16 mouse cellular contexts compared by ENCODE assay signal in genomic region chr12:24584835-24585234, GRCm38 (mm10). TPM values are rescaled to one million over a fixed set of nuclear protein-coding genes. Genes with fewer than 3 reads are reported as not detected.
DNase-seq lines count a peak whose midpoint lies in the region; ATAC-seq and TF ChIP-seq lines count a peak whose summit lies in the region.
"Had no signal": no experiment of that assay in that cellular context is flagged by ENCODE, and none has a peak within 500 bp of the region (broad histone marks: within the 10 kb centered on the region; RNA-seq: fewer than 3 reads in every experiment).

No protein-coding gene starts in this region.

- H3K4me2 ChIP-seq in hindbrain, postnatal 0 days (ENCODE audit: low read depth, low read length) = no peak overlapping the region
- no peak overlapping the region for H3K4me2 ChIP-seq in hindbrain, embryonic 12.5 days (replicated peaks)
- H3K4me2 ChIP-seq in kidney, embryonic 14.5 days (replicated peaks; ENCODE audit: low read depth, low read length) = no peak overlapping the region
- H3K4me2 ChIP-seq: intestine, embryonic 15.5 days; liver, embryonic 12.5 days; neural tube, embryonic 15.5 days had no signal

- WGBS in hindbrain, postnatal 0 days = 57% methylated on average over 8 of the region's 8 CpGs
- 88% methylated on average over 8 of the region's 8 CpGs for WGBS in hindbrain, embryonic 12.5 days
- WGBS in kidney, embryonic 14.5 days = 90% methylated on average over 8 of the region's 8 CpGs

- TF ChIP-seq CTCF in hindbrain, postnatal 0 days (IDR thresholded peaks at IDR 0.05; ENCODE audit: low read depth) = no peak

- H3K27ac ChIP-seq in hindbrain, postnatal 0 days = no peak overlapping the region
- H3K27ac ChIP-seq in hindbrain, embryonic 12.5 days = no peak overlapping the region
- H3K27ac ChIP-seq in kidney, embryonic 14.5 days (ENCODE audit: low read depth, low read length) = no peak overlapping the region
- H3K27ac ChIP-seq: intestine, embryonic 15.5 days; liver, embryonic 12.5 days; neural tube, embryonic 15.5 days had no signal

- H3K4me1 ChIP-seq in hindbrain, postnatal 0 days (ENCODE audit: insufficient read depth, low read length) = 0 out of 2 replicates have a peak, but pooled peaks cover 4% of the 10 kb centered on the region
- peaks cover 3% of the 10 kb centered on the region; the same call in 1 of the 2 replicates for H3K4me1 ChIP-seq in hindbrain, embryonic 12.5 days
- no peaks in the 10 kb centered on the region for H3K4me1 ChIP-seq in kidney, embryonic 14.5 days (ENCODE audit: control insufficient read depth, insufficient read depth, low read length)
- H3K4me1 ChIP-seq: intestine, embryonic 15.5 days; neural tube, embryonic 15.5 days had no signal

- H3K4me3 ChIP-seq in hindbrain, postnatal 0 days (ENCODE audit: low read length) = no peak overlapping the region
- H3K4me3 ChIP-seq in hindbrain, embryonic 12.5 days = no peak overlapping the region
- H3K4me3 ChIP-seq in kidney, embryonic 14.5 days (ENCODE audit: low read length) = no peak overlapping the region
- H3K4me3 ChIP-seq: intestine, embryonic 15.5 days; liver, embryonic 12.5 days; neural tube, embryonic 15.5 days had no signal

- no peak overlapping the region for H3K9ac ChIP-seq in hindbrain, postnatal 0 days (replicated peaks; ENCODE audit: low read length)
- H3K9ac ChIP-seq in hindbrain, embryonic 12.5 days = no peak overlapping the region
- no peak overlapping the region for H3K9ac ChIP-seq in kidney, embryonic 14.5 days (ENCODE audit: low read depth, low read length)
- H3K9ac ChIP-seq: intestine, embryonic 15.5 days; liver, embryonic 12.5 days; neural tube, embryonic 15.5 days had no signal

- H3K27me3 ChIP-seq in hindbrain, postnatal 0 days (ENCODE audit: insufficient read depth, low read length) = no peaks in the 10 kb centered on the region
- H3K27me3 ChIP-seq in hindbrain, embryonic 12.5 days = no peaks in the 10 kb centered on the region
- no peaks in the 10 kb centered on the region for H3K27me3 ChIP-seq in kidney, embryonic 14.5 days (ENCODE audit: control insufficient read depth, insufficient read depth, low read length)
- H3K27me3 ChIP-seq: intestine, embryonic 15.5 days; liver, embryonic 12.5 days; neural tube, embryonic 15.5 days had no signal

- ATAC-seq in frontal cortex, adult (ENCODE audit: low TSS enrichment) = peak; percentile 58; the same call in 1 of the 2 replicates
- ATAC-seq in hindbrain, postnatal 0 days = peak; percentile 60; the same call in 1 of the 2 replicates
- ATAC-seq in hindbrain, embryonic 12.5 days (ENCODE audit: low FRiP score) = no peak
- ATAC-seq in kidney, embryonic 14.5 days (ENCODE audit: low FRiP score, low TSS enrichment) = no peak
- ATAC-seq: intestine, embryonic 15.5 days; liver, embryonic 12.5 days had no signal

- no peak for DNase-seq in frontal cortex, postnatal 25 days (ENCODE audit: low spot score in 2 of 2)
- peak; percentile 50 for DNase-seq in hindbrain, postnatal 0 days (ENCODE audit: low spot score)
- DNase-seq in Muller cell, postnatal 12 days (ENCODE audit: inconsistent ontology term) = peak; percentile 48
- peak; percentile 26 to 40 for DNase-seq in frontal cortex, adult 2 months (ENCODE audit: extremely low spot score in 1 of 2, low spot score in 1 of 2)
- DNase-seq: adrenal gland, postnatal 14 days; kidney, postnatal 10 days; lung, postnatal 10 days; retina, postnatal 1 day; thymus, adult 18-20 months had no signal

- H3K36me3 ChIP-seq in hindbrain, postnatal 0 days (ENCODE audit: insufficient read depth, low read length) = no peaks in the 10 kb centered on the region
- no peaks in the 10 kb centered on the region for H3K36me3 ChIP-seq in hindbrain, embryonic 12.5 days
- no peaks in the 10 kb centered on the region; the same call in 1 of the 2 replicates for H3K36me3 ChIP-seq in kidney, embryonic 14.5 days (ENCODE audit: control insufficient read depth, insufficient read depth, low read length)
- H3K36me3 ChIP-seq: intestine, embryonic 15.5 days; liver, embryonic 12.5 days; neural tube, embryonic 15.5 days had no signal

- no peaks in the 10 kb centered on the region for H3K9me3 ChIP-seq in hindbrain, postnatal 0 days (ENCODE audit: low read length)
- no peaks in the 10 kb centered on the region for H3K9me3 ChIP-seq in hindbrain, embryonic 12.5 days (replicated peaks)
- no peaks in the 10 kb centered on the region for H3K9me3 ChIP-seq in kidney, embryonic 14.5 days (ENCODE audit: control insufficient read depth, low read length)
- H3K9me3 ChIP-seq: intestine, embryonic 15.5 days; liver, embryonic 12.5 days; neural tube, embryonic 15.5 days had no signal

RNA-seq across cellular contexts. Expression of gene Grhl1, which starts 12.8 kb away (rescaled TPM):
- 1.3 and 1.5 TPM in 2 replicates for total RNA-seq in hindbrain, postnatal 0 days (2014; rRNA removed)
- polyA plus RNA-seq in hindbrain, postnatal 0 days (2015; fragmentation: Nextera tagmentation; extraction: Ambion mirVana) = 1.2 and 1.4 TPM in 2 replicates
- polyA plus RNA-seq in hindbrain, embryonic 12.5 days (2016; fragmentation: Nextera tagmentation; extraction: Ambion mirVana) = 0.73 and 0.75 TPM in 2 replicates
- polyA plus RNA-seq in frontal cortex, adult 2 months (2012; rRNA removed) = 9.8 and 12.3 TPM in 2 replicates
- 1.4 and 3.5 TPM in 2 replicates for polyA plus RNA-seq in kidney, embryonic 14.5 days (2014; fragmentation: Nextera tagmentation; extraction: Ambion mirVana)
- total RNA-seq: megakaryocyte-erythroid progenitor cell, adult 5-6 weeks had no signal

Comparison
In these comparisons a context has a peak if more than half of its experiments do, and no peak if none do; other contexts are left out.
1. ATAC-seq: peak in frontal cortex, adult (single experiment) and hindbrain, postnatal 0 days (single experiment); none in hindbrain, embryonic 12.5 days (single experiment) and kidney, embryonic 14.5 days (single experiment).
2. DNase-seq: peak in hindbrain, postnatal 0 days (single experiment), Muller cell, postnatal 12 days (single experiment) and frontal cortex, adult 2 months (2 of 2); none in frontal cortex, postnatal 25 days (0 of 2).